ENCODE assay signal across 16 mouse cellular contexts in genomic region chr11:67649971-67650707, GRCm38 (mm10). TPM values are rescaled to one million over a fixed set of nuclear protein-coding genes. Genes with fewer than 3 reads are reported as not detected.
A peak's percentile ranks its signal among the peaks of the same experiment; 100 is the strongest.
DNase-seq lines count a peak whose midpoint lies in the region; ATAC-seq and TF ChIP-seq lines count a peak whose summit lies in the region.
"Had no signal": no experiment of that assay in that cellular context is flagged by ENCODE, and none has a peak within 500 bp of the region (broad histone marks: within the 10 kb centered on the region; RNA-seq: fewer than 3 reads in every experiment).

No protein-coding gene starts in this region.

- WGBS in hindbrain, embryonic 10.5 days, result 45% methylated on average over 10 of the region's 10 CpGs
- 48% methylated on average over 10 of the region's 10 CpGs for WGBS in hindbrain, embryonic 13.5 days
- WGBS in liver, postnatal 0 days (ENCODE audit: insufficient replicate concordance), result 45% methylated on average over 10 of the region's 10 CpGs
- WGBS in liver, embryonic 11.5 days, result 57% methylated on average over 10 of the region's 10 CpGs

- TF ChIP-seq CTCF in liver, postnatal 0 days (IDR thresholded peaks at IDR 0.05; ENCODE audit: low read depth), result peak; percentile 31; the same call in 1 of the 2 replicates
- peak; percentile 34; the same call in 1 of the 2 replicates for TF ChIP-seq CTCF in bone marrow macrophage, adult 2 months (IDR thresholded peaks at IDR 0.05; ENCODE audit: low read depth, low read length)

- no peak overlapping the region for H3K4me2 ChIP-seq in hindbrain, embryonic 13.5 days
- no peak overlapping the region for H3K4me2 ChIP-seq in liver, postnatal 0 days (ENCODE audit: low read depth, low read length)
- H3K4me2 ChIP-seq in liver, embryonic 11.5 days, result no peak overlapping the region
- H3K4me2 ChIP-seq: embryonic facial prominence, embryonic 13.5 days; forebrain, embryonic 12.5 days; limb, embryonic 12.5 days; midbrain, embryonic 13.5 days had no signal

- no peaks in the 10 kb centered on the region for H3K27me3 ChIP-seq in hindbrain, embryonic 10.5 days (ENCODE audit: insufficient read depth, poor library complexity, severe bottlenecking)
- H3K27me3 ChIP-seq in hindbrain, embryonic 13.5 days, result peaks cover 12% of the 10 kb centered on the region; the same call in 1 of the 2 replicates
- H3K27me3 ChIP-seq in liver, postnatal 0 days (ENCODE audit: insufficient read depth, low read length), result no peaks in the 10 kb centered on the region
- H3K27me3 ChIP-seq in liver, embryonic 11.5 days (replicated peaks; ENCODE audit: control insufficient read depth, insufficient read depth, low read length), result no peaks in the 10 kb centered on the region
- H3K27me3 ChIP-seq: embryonic facial prominence, embryonic 13.5 days; forebrain, embryonic 12.5 days; midbrain, embryonic 13.5 days had no signal

- H3K4me1 ChIP-seq in hindbrain, embryonic 10.5 days (replicated peaks), result peaks cover 25% of the 10 kb centered on the region
- peaks cover 18% of the 10 kb centered on the region for H3K4me1 ChIP-seq in hindbrain, embryonic 13.5 days (replicated peaks)
- H3K4me1 ChIP-seq in liver, postnatal 0 days (ENCODE audit: insufficient read depth), result no peaks in the 10 kb centered on the region
- H3K4me1 ChIP-seq in liver, embryonic 11.5 days (replicated peaks; ENCODE audit: control insufficient read depth, insufficient read depth, low read length), result no peaks in the 10 kb centered on the region
- H3K4me1 ChIP-seq in bone marrow macrophage, adult 2 months (ENCODE audit: control insufficient read depth, insufficient read depth, low read length), result peaks cover 7% of the 10 kb centered on the region

- ATAC-seq in hindbrain, embryonic 13.5 days (ENCODE audit: low FRiP score), result no peak
- no peak for ATAC-seq in liver, postnatal 0 days
- no peak for ATAC-seq in liver, embryonic 11.5 days (replicated peaks; ENCODE audit: low FRiP score)
- ATAC-seq: hindbrain, postnatal 0 days; midbrain, embryonic 13.5 days had no signal

- 0 out of 2 replicates have a peak overlapping the region, but pooled peaks have one; percentile 23 for H3K27ac ChIP-seq in hindbrain, embryonic 10.5 days
- no peak overlapping the region for H3K27ac ChIP-seq in hindbrain, embryonic 13.5 days
- no peak overlapping the region for H3K27ac ChIP-seq in liver, postnatal 0 days (ENCODE audit: low read depth)
- H3K27ac ChIP-seq in liver, embryonic 11.5 days (ENCODE audit: low read depth, low read length), result no peak overlapping the region
- H3K27ac ChIP-seq in bone marrow macrophage, adult 2 months (ENCODE audit: insufficient read depth, low read depth, low read length), result no peak overlapping the region
- H3K27ac ChIP-seq: embryonic facial prominence, embryonic 13.5 days; forebrain, embryonic 12.5 days; hindbrain, postnatal 0 days; limb, embryonic 12.5 days; midbrain, embryonic 13.5 days had no signal

- TF ChIP-seq EP300 in liver, postnatal 0 days (IDR thresholded peaks at IDR 0.05; ENCODE audit: low read depth), result no peak

- TF ChIP-seq POLR2A in bone marrow macrophage, adult 2 months (IDR thresholded peaks at IDR 0.05; ENCODE audit: borderline replicate concordance, low read depth, low read length), result no peak

- H3K4me3 ChIP-seq in hindbrain, embryonic 10.5 days, result no peak overlapping the region
- no peak overlapping the region for H3K4me3 ChIP-seq in hindbrain, embryonic 13.5 days
- no peak overlapping the region for H3K4me3 ChIP-seq in liver, postnatal 0 days (ENCODE audit: low read depth, low read length)
- H3K4me3 ChIP-seq in liver, embryonic 11.5 days (ENCODE audit: low read depth, low read length), result no peak overlapping the region
- no peak overlapping the region for H3K4me3 ChIP-seq in bone marrow macrophage, adult 2 months (ENCODE audit: insufficient read depth, low read length)
- H3K4me3 ChIP-seq: embryonic facial prominence, embryonic 13.5 days; forebrain, embryonic 12.5 days; limb, embryonic 12.5 days; midbrain, embryonic 13.5 days had no signal

- no peaks in the 10 kb centered on the region for H3K36me3 ChIP-seq in hindbrain, embryonic 10.5 days
- no peaks in the 10 kb centered on the region for H3K36me3 ChIP-seq in hindbrain, embryonic 13.5 days
- no peaks in the 10 kb centered on the region for H3K36me3 ChIP-seq in liver, postnatal 0 days (replicated peaks; ENCODE audit: insufficient read depth, low read length)
- H3K36me3 ChIP-seq in liver, embryonic 11.5 days (ENCODE audit: control insufficient read depth, insufficient read depth, low read length), result no peaks in the 10 kb centered on the region
- H3K36me3 ChIP-seq: embryonic facial prominence, embryonic 13.5 days; forebrain, embryonic 12.5 days; limb, embryonic 12.5 days; midbrain, embryonic 13.5 days had no signal

- no peak for DNase-seq in hindbrain, embryonic 10.5 days (ENCODE audit: low spot score)
- no peak for DNase-seq in liver, postnatal 0 days
- no peak for DNase-seq in liver, embryonic 11.5 days (ENCODE audit: low spot score)
- peak; percentile 38 for DNase-seq in ES-CJ7 (ENCODE audit: low read depth, low spot score)
- DNase-seq in frontal cortex, postnatal 25 days (ENCODE audit: low spot score in 2 of 2), result no peak
- DNase-seq: adrenal gland, postnatal 14 days; heart, postnatal 10 days; thymus, postnatal 14 days had no signal

- no peak overlapping the region for H3K9ac ChIP-seq in hindbrain, embryonic 13.5 days
- H3K9ac ChIP-seq in liver, postnatal 0 days (replicated peaks), result no peak overlapping the region
- H3K9ac ChIP-seq in liver, embryonic 11.5 days (ENCODE audit: low read depth, low read length), result no peak overlapping the region
- H3K9ac ChIP-seq: embryonic facial prominence, embryonic 13.5 days; forebrain, embryonic 12.5 days; limb, embryonic 12.5 days; midbrain, embryonic 13.5 days had no signal

- no peaks in the 10 kb centered on the region for H3K9me3 ChIP-seq in hindbrain, embryonic 10.5 days
- no peaks in the 10 kb centered on the region for H3K9me3 ChIP-seq in hindbrain, embryonic 13.5 days
- no peaks in the 10 kb centered on the region for H3K9me3 ChIP-seq in liver, postnatal 0 days (ENCODE audit: low read length)
- no peaks in the 10 kb centered on the region for H3K9me3 ChIP-seq in liver, embryonic 11.5 days (ENCODE audit: control insufficient read depth, low read length)
- H3K9me3 ChIP-seq: embryonic facial prominence, embryonic 13.5 days; forebrain, embryonic 12.5 days; limb, embryonic 12.5 days; midbrain, embryonic 13.5 days had no signal

RNA-seq across cellular contexts. Expression of gene Rcvrn, which starts 45.0 kb away (rescaled TPM):
- polyA plus RNA-seq in hindbrain, embryonic 10.5 days (2016; fragmentation: Nextera tagmentation; extraction: Ambion mirVana), result not detected in 2 replicates
- not detected in 2 replicates for polyA plus RNA-seq in hindbrain, embryonic 13.5 days (2015; fragmentation: Nextera tagmentation; extraction: Ambion mirVana)
- not detected in 2 replicates for polyA plus RNA-seq in liver, postnatal 0 days (2015; fragmentation: Nextera tagmentation; extraction: Ambion mirVana)
- not detected in 2 replicates for polyA plus RNA-seq in liver, embryonic 11.5 days (2014; fragmentation: Nextera tagmentation; extraction: Ambion mirVana)
- polyA plus RNA-seq in bone marrow macrophage, adult 2 months (2012; ENCODE audit: insufficient read depth, insufficient read length, missing spikeins), result not detected in 2 replicates
- polyA plus RNA-seq: embryonic facial prominence, embryonic 13.5 days; forebrain, embryonic 12.5 days; hindbrain, postnatal 0 days; limb, embryonic 12.5 days; lung, embryonic 16.5 days; midbrain, embryonic 13.5 days had no signal
